Mouse (Mus musculus) embryonic facial prominence, embryonic 12.5 days (tissue): ENCODE data around the gene Nit2. TPM values are rescaled to one million over a fixed set of nuclear protein-coding genes. Genes with fewer than 3 reads are reported as not detected.

Experiments used
- ATAC-seq: fragments of 200-750 bp; cut with Nextera tagmentation; 2 replicates; pipeline ENCODE4 v1.8.0; 2017; ENCODE audit not compliant: insufficient number of reproducible peaks, insufficient read depth, low FRiP score, low TSS enrichment
- H3K27ac ChIP-seq: fragments of 300-500 bp; sonication (generic); 2 replicates; pipeline ENCODE4 v1.5.1; 2016; ENCODE audit warnings: mild to moderate bottlenecking
- H3K27me3 ChIP-seq: fragments of 300-500 bp; sonication (generic); 2 replicates; pipeline ENCODE4 v1.6.1; 2016; ENCODE audit warnings: mild to moderate bottlenecking, moderate library complexity
- H3K36me3 ChIP-seq: fragments of 300-500 bp; sonication (generic); 2 replicates; pipeline ENCODE4 v1.6.1; 2016; ENCODE audit warnings: mild to moderate bottlenecking
- H3K4me1 ChIP-seq: fragments of 300-500 bp; sonication (generic); 2 replicates; pipeline ENCODE4 v1.6.1; 2016
- H3K4me2 ChIP-seq: fragments of 300-500 bp; sonication (generic); replicated peaks from 2 replicates; pipeline ENCODE4 v1.6.1; 2016; ENCODE audit warnings: mild to moderate bottlenecking, moderate library complexity
- H3K4me3 ChIP-seq: fragments of 300-500 bp; sonication (generic); 2 replicates; pipeline ENCODE4 v1.5.1; 2016; ENCODE audit warnings: mild to moderate bottlenecking
- H3K9ac ChIP-seq: fragments of 300-500 bp; sonication (generic); 2 replicates; pipeline ENCODE4 v1.6.1; 2016; ENCODE audit warnings: mild to moderate bottlenecking, moderate library complexity
- H3K9me3 ChIP-seq: fragments of 300-500 bp; sonication (generic); 2 replicates; pipeline ENCODE4 v1.6.1; 2016; ENCODE audit warnings: mild to moderate bottlenecking, moderate library complexity
- WGBS: fragments of 180-500 bp; shearing (Covaris S2); methylation state at CpG from one replicate; pipeline ENCODE4 v1.1.7; 2016; 5-methylcytosine and 5-hydroxymethylcytosine counted together
- polyA plus RNA-seq: library from polyadenylated mRNA; unstranded; fragments of >200 nt; fragmentation: Nextera tagmentation; extraction: Ambion mirVana; gene quantifications from 2 replicates; pipeline ENCODE4 v1.2.1, GENCODE M21; 2016

Gene Nit2
- polyA plus RNA-seq, 1 experiment from 2014 or later, result 77.7 TPM

DNA sequence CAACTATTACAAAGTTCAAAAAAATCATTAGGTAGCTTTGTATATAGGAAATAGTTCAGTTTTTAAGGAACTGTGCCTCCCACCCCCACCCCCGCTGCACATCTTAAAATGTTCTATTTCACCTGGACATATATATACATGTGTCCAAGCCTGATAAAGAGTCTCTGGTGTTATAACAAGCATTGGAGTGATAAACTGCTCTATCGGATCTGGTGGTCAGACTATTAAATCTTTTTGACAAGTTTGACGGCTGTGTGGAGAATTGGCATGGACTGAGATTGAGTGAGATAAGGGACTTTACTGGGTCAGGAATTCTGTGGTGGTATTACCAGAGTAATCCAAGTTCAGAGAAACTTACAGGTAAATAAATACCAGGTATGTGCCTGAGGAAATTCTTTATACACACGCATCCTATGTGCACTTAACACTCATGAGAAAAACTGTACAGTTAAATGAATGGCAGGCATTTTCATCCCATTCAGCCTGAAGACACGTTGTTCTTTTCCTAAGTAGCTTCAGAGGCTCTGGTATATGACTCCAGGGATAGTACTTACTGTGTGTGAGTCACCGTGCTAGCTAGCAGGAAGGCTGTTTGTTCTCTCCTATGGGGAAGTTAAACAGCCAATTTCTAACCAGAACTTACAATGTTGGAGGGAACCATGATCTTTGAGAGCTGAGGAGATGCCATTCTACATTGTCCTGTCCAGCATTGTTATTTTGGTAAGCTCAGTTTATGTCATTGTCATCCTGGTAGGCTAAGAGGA lies 44.3 kb downstream of the Nit2 start:
- Histone ChIP-seq H3K9ac (peak overlapping the region; percentile 96), H3K9me3 (no peaks in the 10 kb centered on the region)
- ATAC-seq, result no peak

DNA sequence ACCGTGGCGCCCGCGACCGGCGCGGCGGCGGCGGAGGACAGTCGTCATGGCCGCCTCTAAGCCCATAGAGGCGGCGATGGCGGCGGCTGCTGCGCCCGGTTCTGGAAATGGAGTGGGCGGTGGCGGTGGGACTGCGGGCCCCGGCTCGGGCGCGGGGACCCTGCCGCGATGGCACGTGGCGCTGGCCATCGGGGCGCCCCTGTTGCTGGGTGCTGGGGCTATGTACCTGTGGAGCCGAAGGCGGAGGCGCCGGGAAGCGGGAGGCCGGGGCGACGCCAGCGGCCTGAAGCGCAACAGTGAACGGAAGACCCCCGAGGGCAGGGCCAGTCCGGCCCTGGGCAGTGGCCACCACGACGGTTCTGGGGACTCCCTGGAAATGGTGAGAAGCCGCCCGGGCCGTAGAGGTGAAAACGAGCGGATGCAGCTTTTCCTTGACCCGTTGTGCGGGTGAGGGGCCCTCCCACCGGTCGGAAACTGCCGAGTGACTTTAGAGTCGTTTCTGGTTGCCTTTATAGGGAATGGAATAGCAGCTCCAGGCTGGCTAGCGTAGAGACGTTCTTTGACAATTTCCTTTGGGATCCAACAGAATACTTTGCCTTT lies 45.2 kb downstream of the Nit2 start:
- under 1% methylated on average over 59 of the region's 59 CpGs for whole genome bisulfite sequencing
- peak overlapping the region; percentile 96 for H3K9ac ChIP-seq
- H3K4me2 ChIP-seq, result peak overlapping the region; percentile 79
- H3K27me3 ChIP-seq, result no peaks in the 10 kb centered on the region
- H3K9me3 ChIP-seq, result no peaks in the 10 kb centered on the region
- peak overlapping the region; percentile 98 for H3K4me3 ChIP-seq
- no peaks in the 10 kb centered on the region for H3K36me3 ChIP-seq
- peaks cover 19% of the 10 kb centered on the region for H3K4me1 ChIP-seq
- ATAC-seq, result peak; percentile 35; the same call in 1 of the 2 replicates
- peak overlapping the region; percentile 92 for H3K27ac ChIP-seq

More for the DNA sequence above, 44.3 kb downstream of the Nit2 start:
- Histone ChIP-seq H3K27ac (no peak overlapping the region), H3K4me1 (peaks cover 19% of the 10 kb centered on the region), H3K36me3 (no peaks in the 10 kb centered on the region), H3K4me2 (peak overlapping the region; percentile 79), H3K27me3 (no peaks in the 10 kb centered on the region), H3K4me3 (peak overlapping the region; percentile 98)
- WGBS, result 58% methylated on average over 6 of the region's 6 CpGs

DNA sequence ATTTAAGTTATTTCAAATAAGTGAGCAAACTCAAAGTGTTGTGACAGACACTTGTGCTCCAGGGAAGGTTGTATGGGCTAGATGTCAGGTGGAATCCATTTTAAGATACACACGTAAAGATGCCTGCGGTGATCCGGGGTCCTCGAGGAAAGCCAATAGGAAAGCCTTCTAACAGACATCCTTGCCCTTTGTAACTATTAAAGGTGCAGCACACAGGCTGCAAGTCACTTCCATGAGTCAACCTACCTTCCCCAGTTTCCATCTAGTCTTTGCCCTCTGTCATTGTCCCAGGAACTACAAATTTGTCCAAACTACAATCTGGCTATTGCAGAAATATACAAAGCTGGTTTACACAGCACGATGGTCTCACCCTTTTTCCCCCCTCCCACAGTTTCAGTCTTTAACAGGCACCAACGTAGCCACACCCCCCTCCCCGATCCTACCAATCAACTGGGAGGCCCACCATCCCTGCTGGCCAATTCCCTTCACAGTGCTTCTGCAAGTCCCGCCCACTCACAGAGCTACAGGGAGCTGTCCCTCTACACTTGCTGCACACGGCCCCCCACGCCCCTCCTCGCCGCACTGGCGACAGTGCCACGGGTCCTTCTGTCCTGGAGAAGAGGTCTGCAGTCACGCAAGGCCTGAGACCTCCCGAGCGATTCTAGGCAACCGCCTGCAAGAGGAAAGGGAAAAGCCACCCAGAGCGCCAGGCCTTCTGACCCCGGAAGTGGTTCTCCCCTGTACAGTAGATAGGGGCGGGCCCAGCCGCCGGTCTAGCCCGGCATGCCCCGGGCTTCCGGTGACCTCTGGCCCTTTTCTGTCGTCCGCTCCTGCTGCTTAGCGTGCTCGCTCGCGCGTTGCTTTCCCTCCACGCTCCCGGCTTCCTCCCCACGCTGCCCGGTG lies 46.0 kb downstream of the Nit2 start, which contains the start of gene Tomm70a:
Gene Tomm70a, plus strand, starts transcription at position 791 of the 903 bp plus-strand sequence.
- peak; percentile 99 for ATAC-seq

GRCm38 (mm10) chr16:57117562-57117961 lies 49.6 kb downstream of the Nit2 start:
- Histone ChIP-seq H3K27ac (no peak overlapping the region), H3K4me3 (no peak overlapping the region), H3K36me3 (no peaks in the 10 kb centered on the region), H3K9ac (no peak overlapping the region), H3K4me1 (peaks cover 3% of the 10 kb centered on the region; the same call in 1 of the 2 replicates), H3K27me3 (no peaks in the 10 kb centered on the region), H3K9me3 (no peaks in the 10 kb centered on the region), H3K4me2 (no peak overlapping the region)
- ATAC-seq, result no peak
- 85% methylated on average over 2 of the region's 2 CpGs for WGBS

More for the DNA sequence above, 46.0 kb downstream of the Nit2 start, which contains the start of gene Tomm70a:
- WGBS, result under 1% methylated on average over 37 of the region's 37 CpGs
- peak within 1 kb of the TSS; percentile 96 for H3K9ac ChIP-seq
- H3K4me1 ChIP-seq, result peaks cover 18% of the 10 kb centered on the region
- H3K27me3 ChIP-seq, result no peaks in the 10 kb centered on the region
- peak within 1 kb of the TSS; percentile 92 for H3K27ac ChIP-seq
- H3K4me3 ChIP-seq, result peak within 1 kb of the TSS; percentile 98
- H3K36me3 ChIP-seq, result no peaks in the 10 kb centered on the region
- peak within 1 kb of the TSS; percentile 79 for H3K4me2 ChIP-seq
- no peaks in the 10 kb centered on the region for H3K9me3 ChIP-seq

DNA sequence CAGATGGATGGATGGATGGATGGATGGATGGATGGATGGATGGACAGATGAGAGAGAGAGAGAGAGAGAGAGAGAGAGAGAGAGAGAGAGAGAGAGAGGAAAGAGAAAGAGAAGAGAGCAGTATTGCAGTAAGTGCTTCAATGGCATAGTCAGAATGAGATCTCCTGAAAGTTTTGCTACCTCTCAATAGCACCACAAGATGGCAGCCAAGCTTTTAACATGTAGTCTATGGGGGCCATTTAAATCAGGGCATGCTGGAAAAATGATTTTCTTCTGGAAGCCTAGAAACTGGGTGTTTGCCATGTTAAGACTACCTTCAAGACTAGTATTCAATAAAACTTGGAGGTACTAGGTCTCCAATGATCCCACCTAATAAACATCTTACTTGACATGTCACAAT lies 51.1 kb downstream of the Nit2 start:
- ATAC-seq, result no peak
- Histone ChIP-seq H3K27ac (no peak overlapping the region), H3K4me2 (no peak overlapping the region), H3K9me3 (no peaks in the 10 kb centered on the region), H3K9ac (no peak overlapping the region), H3K27me3 (no peaks in the 10 kb centered on the region), H3K4me1 (no peaks in the 10 kb centered on the region), H3K4me3 (no peak overlapping the region), H3K36me3 (no peaks in the 10 kb centered on the region)

Other genes with a start within 250 kb of the Nit2 start
- not detected in 2 replicates for gene Lnp1, start 239.3 kb downstream of the Nit2 start, polyA plus RNA-seq
- 0.04 TPM in 1 of 2 replicates, not detected in the other for gene Tmem45a2, start 96.0 kb downstream of the Nit2 start, polyA plus RNA-seq
- gene Tomm70a, start 45.6 kb downstream of the Nit2 start, polyA plus RNA-seq, result 58.4 and 61.1 TPM in 2 replicates
- 31.1 and 32.6 TPM in 2 replicates for gene Tbc1d23, start 64.2 kb upstream of the Nit2 start, polyA plus RNA-seq
- gene Tmem30c, start 125.5 kb upstream of the Nit2 start, polyA plus RNA-seq, result 0.14 TPM in 1 of 2 replicates, not detected in the other
- 24.2 and 27.4 TPM in 2 replicates for gene Filip1l, start 185.8 kb upstream of the Nit2 start, polyA plus RNA-seq